Mouse (Mus musculus): ENCODE measurements around the gene Lilra5. TPM values are rescaled to one million over a fixed set of nuclear protein-coding genes. Genes with fewer than 3 reads are reported as not detected.
A peak's percentile ranks its signal among the peaks of the same experiment; 100 is the strongest.
"Not testable (repeated sequence)": the region's sequence is repeated elsewhere in the genome, so short reads cannot be mapped to it uniquely, and the experiment has no call there.

The Lilra5 gene
- polyA plus RNA-seq (2012; ENCODE audit: insufficient read depth, insufficient read length, missing spikeins): 0.88 and 1.1 TPM in 2 replicates

DNA sequence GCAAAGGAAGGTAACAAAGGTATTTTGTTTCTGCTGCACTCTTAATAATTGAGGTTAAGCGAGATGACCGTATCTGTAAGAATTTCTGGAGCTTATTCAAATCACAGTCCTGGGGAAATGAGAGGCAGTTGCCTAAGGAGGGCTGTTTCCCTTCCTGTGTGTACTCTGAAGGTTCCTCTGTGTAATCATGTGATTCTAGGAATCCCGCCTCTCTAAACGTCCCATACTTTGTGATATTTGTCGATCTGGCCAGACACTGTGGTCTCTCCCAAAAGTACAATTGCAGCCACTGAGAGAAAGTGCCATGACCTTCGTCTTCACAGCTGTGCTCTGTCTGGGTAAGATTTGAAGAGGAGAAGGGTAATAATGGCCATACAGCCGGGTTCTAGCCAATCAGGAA, at the start of gene Lilra5:
Lilra5 (plus strand) TSS at position 301 of the 400 bp plus-strand sequence.
- H3K4me1 ChIP-seq (ENCODE audit: control insufficient read depth, insufficient read depth, insufficient read length, low read length): no peaks in the 10 kb centered on the region; the same call in 1 of the 2 replicates
- peak within 1 kb of the TSS; percentile 69 for H3K27ac ChIP-seq (replicated peaks; ENCODE audit: low read depth, low read length)
- no peak within 1 kb of the TSS; the same call in 1 of the 2 replicates for H3K4me3 ChIP-seq (ENCODE audit: insufficient read depth, low read depth, low read length)

DNA sequence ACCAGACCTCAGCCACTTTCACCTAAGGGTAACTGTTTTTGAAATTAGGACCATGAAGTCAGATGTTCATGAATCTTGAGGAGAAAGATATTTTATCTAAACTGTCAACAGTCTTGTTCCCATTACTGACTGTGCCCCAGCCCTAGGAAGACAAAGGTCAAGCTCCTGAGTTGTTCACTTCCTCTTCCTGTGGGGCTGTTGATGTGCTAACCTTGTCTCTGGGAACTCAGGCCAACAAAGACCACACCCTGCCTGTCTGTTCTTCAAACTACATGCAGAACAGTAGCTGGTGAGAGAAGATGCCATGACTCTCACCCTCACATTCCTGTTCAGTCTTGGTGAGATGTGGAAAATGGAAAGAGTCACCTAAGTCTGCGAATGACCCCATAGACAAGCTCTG, 30.4 kb upstream of the Lilra5 start:
- no peak overlapping the region for H3K27ac ChIP-seq (replicated peaks; ENCODE audit: low read depth, low read length)
- H3K4me1 ChIP-seq (ENCODE audit: control insufficient read depth, insufficient read depth, insufficient read length, low read length): 0 out of 2 replicates have a peak, but pooled peaks cover 3% of the 10 kb centered on the region

DNA sequence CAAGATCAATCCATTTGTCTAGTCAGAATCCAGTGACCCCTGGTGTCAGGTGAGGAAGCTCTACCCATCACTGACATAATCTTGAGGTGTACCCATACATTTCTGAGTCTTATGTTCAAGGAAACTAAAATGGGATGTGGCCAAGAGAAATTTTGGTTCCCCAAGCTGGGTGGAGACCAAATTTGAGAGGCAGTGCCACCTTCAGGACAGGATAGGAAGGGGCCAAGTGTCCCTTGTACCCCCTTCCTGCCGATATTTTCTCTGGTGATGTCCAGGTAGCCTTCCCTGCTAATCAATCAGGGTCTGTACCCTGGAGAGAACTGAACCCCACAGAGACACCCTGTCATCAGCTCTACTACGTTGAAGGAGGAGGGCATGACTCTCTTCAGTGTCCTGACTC, 28.9 kb upstream of the Lilra5 start:
- 0 out of 2 replicates have a peak, but pooled peaks cover 3% of the 10 kb centered on the region for H3K4me1 ChIP-seq (ENCODE audit: control insufficient read depth, insufficient read depth, insufficient read length, low read length)
- no peak overlapping the region for H3K27ac ChIP-seq (replicated peaks; ENCODE audit: low read depth, low read length)
- no peak overlapping the region for H3K4me3 ChIP-seq (ENCODE audit: insufficient read depth, low read depth, low read length)

More for the DNA sequence above, 30.4 kb upstream of the Lilra5 start:
- no peak overlapping the region for H3K4me3 ChIP-seq (ENCODE audit: insufficient read depth, low read depth, low read length)

DNA sequence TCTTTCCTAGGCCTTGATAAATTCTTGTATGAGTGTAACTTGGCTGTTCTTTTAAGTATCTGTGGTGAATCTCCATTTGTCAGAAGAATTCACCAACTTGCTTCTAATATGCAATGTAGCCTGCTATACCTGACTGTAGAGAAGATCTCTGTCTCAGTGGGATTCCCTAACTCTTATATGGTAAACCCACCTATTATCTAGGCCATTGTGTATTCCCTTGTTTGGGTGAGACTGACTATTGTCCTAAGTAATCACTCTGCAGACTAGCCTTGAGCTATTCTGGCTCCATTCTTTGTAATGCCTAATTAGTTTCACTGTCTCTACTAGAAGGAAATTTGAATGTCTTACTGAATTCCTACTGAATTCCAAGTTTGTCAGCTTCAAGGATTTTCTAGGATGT, 24.1 kb upstream of the Lilra5 start:
- H3K4me3 ChIP-seq (ENCODE audit: insufficient read depth, low read depth, low read length); H3K27ac ChIP-seq (replicated peaks; ENCODE audit: low read depth, low read length): not testable (repeated sequence)

DNA sequence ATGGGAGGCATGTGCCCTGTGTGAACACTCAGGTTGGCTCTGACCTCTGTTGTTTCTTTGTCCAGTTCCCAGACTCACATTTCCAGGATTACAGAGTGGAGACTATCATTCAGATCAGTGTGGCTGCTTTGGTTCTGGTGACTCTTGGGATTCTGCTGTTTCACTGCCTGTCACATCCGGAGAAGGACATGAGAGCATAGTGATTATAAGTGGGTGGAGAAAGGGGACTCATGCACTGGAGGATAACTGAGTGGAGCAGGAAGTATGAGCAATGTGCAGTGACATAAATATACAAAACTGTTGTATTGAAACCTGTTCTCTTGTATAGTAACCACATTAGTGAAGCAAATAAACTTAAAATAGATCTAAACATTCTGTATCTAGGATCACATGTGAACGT, 22.2 kb upstream of the Lilra5 start:
- H3K4me1 ChIP-seq (ENCODE audit: control insufficient read depth, insufficient read depth, insufficient read length, low read length): no peaks in the 10 kb centered on the region
- no peak overlapping the region for H3K4me3 ChIP-seq (ENCODE audit: insufficient read depth, low read depth, low read length)
- no peak overlapping the region for H3K27ac ChIP-seq (replicated peaks; ENCODE audit: low read depth, low read length)

More for the DNA sequence above, 24.1 kb upstream of the Lilra5 start:
- H3K4me1 ChIP-seq (ENCODE audit: control insufficient read depth, insufficient read depth, insufficient read length, low read length): not testable (repeated sequence)

DNA sequence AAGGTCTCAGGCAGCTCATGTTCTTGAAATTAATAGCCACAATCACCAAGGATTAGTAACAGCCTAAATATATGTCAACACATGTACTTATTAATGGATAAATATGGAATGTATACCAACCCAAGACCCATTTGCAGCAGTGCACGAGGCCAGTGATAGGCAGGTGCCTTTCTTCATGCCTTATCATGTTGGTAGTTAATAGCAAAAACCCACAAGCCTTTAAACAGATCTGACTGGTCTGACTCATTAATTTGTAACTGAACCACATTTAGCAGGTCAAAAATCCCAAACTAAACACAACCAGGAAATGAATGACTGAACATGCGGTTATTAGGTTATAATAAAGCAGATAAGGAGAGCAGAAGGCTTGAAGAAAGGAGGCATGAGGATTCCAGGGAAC, 21.7 kb upstream of the Lilra5 start:
- H3K4me1 ChIP-seq (ENCODE audit: control insufficient read depth, insufficient read depth, insufficient read length, low read length): no peaks in the 10 kb centered on the region
- H3K27ac ChIP-seq (replicated peaks; ENCODE audit: low read depth, low read length): no peak overlapping the region
- H3K4me3 ChIP-seq (ENCODE audit: insufficient read depth, low read depth, low read length): no peak overlapping the region

DNA sequence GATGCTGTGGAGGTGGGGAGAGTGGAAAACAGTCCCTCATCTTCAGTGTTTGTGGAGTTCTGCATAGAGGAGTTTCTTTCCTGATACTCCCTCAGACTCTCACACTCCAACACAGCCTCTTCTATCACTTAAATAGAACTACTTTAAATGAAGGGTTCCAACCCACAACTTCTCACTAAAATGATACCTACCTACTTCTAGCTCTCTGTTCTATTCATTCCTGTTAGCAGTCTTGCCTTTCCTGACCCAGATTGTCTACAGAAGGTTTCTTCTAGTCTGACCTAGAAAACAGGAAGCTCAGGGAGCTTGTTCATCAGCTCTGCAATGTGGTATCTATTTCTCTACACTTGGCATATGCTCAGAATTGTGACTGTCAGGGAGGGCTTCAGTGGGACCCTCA, 2.0 kb upstream of the Lilra5 start:
- H3K27ac ChIP-seq (replicated peaks; ENCODE audit: low read depth, low read length): no peak overlapping the region
- no peaks in the 10 kb centered on the region; the same call in 1 of the 2 replicates for H3K4me1 ChIP-seq (ENCODE audit: control insufficient read depth, insufficient read depth, insufficient read length, low read length)
- no peak overlapping the region for H3K4me3 ChIP-seq (ENCODE audit: insufficient read depth, low read depth, low read length)

DNA sequence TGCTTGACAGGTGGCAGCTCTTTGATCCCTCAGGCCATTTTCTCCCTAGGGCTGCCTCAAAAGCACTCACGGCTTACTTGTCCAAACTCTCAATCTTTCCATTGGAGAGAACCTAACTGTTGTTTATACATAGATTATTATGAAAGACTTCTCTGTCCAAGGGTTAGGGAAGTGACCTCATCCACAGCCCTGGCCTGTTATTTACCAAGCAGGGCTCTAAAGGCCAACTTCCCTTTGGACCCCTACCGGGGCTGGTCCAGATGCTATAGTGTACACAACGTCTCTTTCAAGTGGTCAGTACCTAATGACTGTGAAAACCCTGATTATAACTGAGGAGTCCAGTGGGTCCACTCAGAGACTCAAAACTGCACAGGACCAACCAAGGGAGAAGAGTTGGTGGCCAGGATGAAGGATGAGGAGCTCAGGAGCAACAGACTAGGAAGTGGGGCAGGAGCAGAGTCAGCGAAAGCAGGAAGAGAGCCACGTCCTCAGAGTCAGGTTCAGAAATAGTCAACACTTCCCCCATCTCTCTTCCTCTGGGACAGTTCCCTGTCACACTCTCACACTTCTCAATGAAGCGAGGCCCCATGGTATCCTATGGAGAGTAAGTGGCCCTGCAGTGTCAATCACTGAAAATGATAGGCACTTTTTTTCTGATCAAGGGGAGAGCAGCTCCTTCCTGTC, 1.6 kb downstream of the Lilra5 start:
- H3K27ac ChIP-seq (replicated peaks; ENCODE audit: low read depth, low read length): peak overlapping the region; percentile 75
- H3K4me3 ChIP-seq (ENCODE audit: insufficient read depth, low read depth, low read length): no peak overlapping the region
- H3K4me1 ChIP-seq (ENCODE audit: control insufficient read depth, insufficient read depth, insufficient read length, low read length): no peaks in the 10 kb centered on the region; the same call in 1 of the 2 replicates

DNA sequence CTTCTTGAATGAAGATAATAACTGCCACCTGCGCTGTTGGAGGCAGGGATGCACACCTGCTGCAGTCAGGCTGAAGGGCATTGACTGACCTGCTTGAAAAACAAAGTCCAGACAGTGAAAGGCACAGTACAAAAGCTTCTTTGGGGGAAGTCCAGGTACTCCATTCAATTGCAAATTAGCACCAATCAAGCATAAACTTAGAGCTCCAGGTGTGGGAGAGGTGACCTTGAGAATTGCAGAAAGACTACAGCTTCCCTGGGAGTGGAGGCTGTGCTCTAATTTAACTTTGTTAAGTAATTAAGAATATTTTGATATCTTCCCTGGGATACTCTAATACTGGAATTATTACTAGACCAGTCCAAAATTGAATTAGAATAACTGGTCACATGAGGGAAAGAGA, 13.7 kb downstream of the Lilra5 start:
- not testable (repeated sequence) for H3K27ac ChIP-seq (replicated peaks; ENCODE audit: low read depth, low read length); H3K4me1 ChIP-seq (ENCODE audit: control insufficient read depth, insufficient read depth, insufficient read length, low read length); H3K4me3 ChIP-seq (ENCODE audit: insufficient read depth, low read depth, low read length)

DNA sequence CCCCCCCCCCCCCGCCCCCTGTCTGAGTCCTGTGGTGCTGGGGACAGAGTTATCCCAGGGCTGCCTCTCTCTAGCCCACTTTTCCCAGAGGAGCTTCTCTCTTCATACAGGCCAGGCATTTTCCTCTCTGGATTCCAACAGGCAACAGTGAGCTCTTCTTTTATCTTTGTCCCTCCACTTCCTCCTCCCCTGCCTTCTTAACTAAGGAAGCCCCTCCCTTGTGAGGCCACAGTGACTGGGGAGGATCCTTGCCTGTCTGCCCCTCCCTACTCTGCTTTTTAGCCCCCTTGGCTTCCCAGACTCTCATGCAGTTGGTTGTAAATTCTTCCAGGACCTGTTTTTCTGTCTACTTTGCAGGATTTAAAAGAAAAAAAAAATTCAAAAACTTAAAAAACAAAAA, 18.5 kb downstream of the Lilra5 start:
- H3K4me3 ChIP-seq (ENCODE audit: insufficient read depth, low read depth, low read length); H3K27ac ChIP-seq (replicated peaks; ENCODE audit: low read depth, low read length); H3K4me1 ChIP-seq (ENCODE audit: control insufficient read depth, insufficient read depth, insufficient read length, low read length): not testable (repeated sequence)

DNA sequence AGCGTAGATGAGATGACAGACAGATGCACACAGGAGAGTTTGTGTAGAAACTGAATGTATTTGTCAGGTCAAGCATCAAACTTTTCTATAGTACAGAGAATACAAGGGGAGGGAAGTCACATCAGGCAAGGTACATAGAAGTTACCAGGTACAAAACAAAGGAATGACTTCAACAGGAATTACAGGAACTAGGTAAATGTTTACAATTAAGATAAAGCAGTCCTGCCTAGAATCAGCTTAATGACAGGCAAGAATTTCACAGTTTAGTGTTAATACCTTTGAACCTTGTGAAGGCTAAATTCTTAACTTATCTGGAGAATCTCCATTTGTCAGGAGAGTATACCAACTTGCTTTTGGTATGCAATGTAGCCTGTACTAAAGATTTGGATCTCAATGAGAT, 23.0 kb downstream of the Lilra5 start:
- H3K27ac ChIP-seq (replicated peaks; ENCODE audit: low read depth, low read length); H3K4me3 ChIP-seq (ENCODE audit: insufficient read depth, low read depth, low read length); H3K4me1 ChIP-seq (ENCODE audit: control insufficient read depth, insufficient read depth, insufficient read length, low read length): not testable (repeated sequence)

DNA sequence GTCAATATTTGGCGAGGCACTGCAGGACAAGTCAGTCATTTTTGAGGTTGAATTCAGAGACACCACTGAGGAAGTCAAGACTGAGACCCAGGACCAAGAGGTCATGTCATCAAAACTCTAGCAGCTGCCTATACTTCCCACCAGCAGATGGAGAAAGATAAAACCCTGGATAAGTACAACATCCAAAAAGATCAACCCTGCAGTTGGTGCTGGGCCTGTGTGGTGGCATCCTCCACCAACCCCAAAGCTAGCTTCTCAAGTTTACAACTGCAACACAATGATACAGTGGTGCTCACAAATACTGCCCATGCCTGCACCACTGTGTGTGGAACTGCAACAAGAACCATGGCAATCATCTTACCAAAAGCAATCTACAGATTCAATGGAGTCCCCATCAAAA, 34.6 kb downstream of the Lilra5 start:
- not testable (repeated sequence) for H3K4me3 ChIP-seq (ENCODE audit: insufficient read depth, low read depth, low read length); H3K27ac ChIP-seq (replicated peaks; ENCODE audit: low read depth, low read length); H3K4me1 ChIP-seq (ENCODE audit: control insufficient read depth, insufficient read depth, insufficient read length, low read length)

DNA sequence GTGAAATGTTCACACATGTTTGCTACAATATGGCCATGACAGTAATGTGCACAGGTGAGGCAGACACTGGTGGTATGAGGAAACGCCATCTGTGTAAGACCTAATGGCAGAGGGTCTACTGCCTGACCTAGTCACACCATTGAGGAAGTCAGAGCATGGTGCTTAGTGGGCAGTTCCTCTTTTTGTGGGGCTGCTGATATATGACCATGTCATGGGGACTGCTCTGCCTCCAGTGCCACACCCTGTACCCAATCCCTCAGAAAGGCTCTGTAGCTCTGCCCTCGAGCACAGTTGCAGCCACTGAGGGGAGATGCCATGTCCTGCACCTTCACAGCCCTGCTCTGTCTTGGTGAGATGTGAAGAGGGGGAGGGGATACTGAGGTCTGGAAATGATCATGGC, 36.3 kb downstream of the Lilra5 start:
- H3K27ac ChIP-seq (replicated peaks; ENCODE audit: low read depth, low read length); H3K4me3 ChIP-seq (ENCODE audit: insufficient read depth, low read depth, low read length); H3K4me1 ChIP-seq (ENCODE audit: control insufficient read depth, insufficient read depth, insufficient read length, low read length): not testable (repeated sequence)

DNA sequence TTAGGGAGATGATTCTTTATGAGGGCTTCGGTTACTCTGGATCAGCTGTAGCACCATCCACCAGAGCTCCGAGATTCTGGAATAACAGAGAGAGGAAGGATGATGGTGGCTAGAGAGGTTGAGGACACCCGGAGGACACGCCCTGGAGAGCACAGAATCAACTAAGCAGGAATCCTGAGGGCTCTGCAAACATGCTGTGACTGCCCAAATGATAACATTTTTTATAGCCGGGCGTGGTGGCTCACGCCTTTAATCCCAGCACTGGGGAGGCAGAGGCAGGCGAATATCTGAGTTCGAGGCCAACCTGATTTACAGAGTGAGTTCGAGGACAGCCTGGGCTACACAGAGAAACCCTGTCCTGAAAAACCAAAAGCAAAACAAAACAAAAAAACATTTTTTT, 37.9 kb downstream of the Lilra5 start:
- not testable (repeated sequence) for H3K4me3 ChIP-seq (ENCODE audit: insufficient read depth, low read depth, low read length); H3K27ac ChIP-seq (replicated peaks; ENCODE audit: low read depth, low read length); H3K4me1 ChIP-seq (ENCODE audit: control insufficient read depth, insufficient read depth, insufficient read length, low read length)

DNA sequence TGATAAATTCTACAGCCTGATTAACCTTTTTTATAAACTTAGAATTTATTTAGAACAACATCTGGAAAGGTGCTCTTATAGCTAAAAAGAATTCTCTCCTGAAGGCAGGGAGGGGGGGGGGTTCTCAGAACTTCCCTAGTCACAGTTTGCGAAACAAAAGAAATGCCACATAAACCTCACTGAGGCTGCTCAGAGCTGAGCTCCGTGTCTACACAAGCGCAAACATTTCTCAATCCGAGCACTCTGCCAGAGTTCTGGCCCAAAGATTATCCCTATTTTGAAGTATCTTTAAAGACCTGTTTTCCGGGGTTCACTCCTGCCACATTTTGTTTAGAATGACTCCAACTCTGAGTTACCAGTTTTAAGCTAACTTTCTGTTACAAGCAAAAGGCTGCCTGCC, 55.1 kb downstream of the Lilra5 start:
- no peak overlapping the region for H3K27ac ChIP-seq (replicated peaks; ENCODE audit: low read depth, low read length)
- H3K4me3 ChIP-seq (ENCODE audit: insufficient read depth, low read depth, low read length): no peak overlapping the region
- H3K4me1 ChIP-seq (ENCODE audit: control insufficient read depth, insufficient read depth, insufficient read length, low read length): no peaks in the 10 kb centered on the region

Measured in brown adipose tissue, adult 24 weeks (tissue).